Mouse (Mus musculus) frontal cortex, postnatal 25 days (tissue): ENCODE measurements around the gene Pde8b.
A peak's percentile ranks its signal among the peaks of the same experiment; 100 is the strongest.

ENCODE experiments used
- DNase-seq, 2 experiments: peaks; one replicate each; pipeline ENCODE4 v3.0.0; 2022; ENCODE audit warnings: low spot score in 2 of 2

Gene Pde8b

GRCm38 (mm10) chr13:95140460-95141079 lies 109.6 kb downstream of the Pde8b start:
- DNase-seq, result no peak

GRCm38 (mm10) chr13:95135326-95136150 lies 114.6 kb downstream of the Pde8b start:
- DNase-seq, result no peak

- no peak for DNase-seq
Measured at GRCm38 (mm10) chr13:95131848-95132247, 118.3 kb downstream of the Pde8b start.

GRCm38 (mm10) chr13:95131041-95131440 lies 119.1 kb downstream of the Pde8b start:
- DNase-seq, result no peak

- no peak for DNase-seq
Measured at GRCm38 (mm10) chr13:95127288-95127687, 122.8 kb downstream of the Pde8b start.

- DNase-seq, result no peak
Measured at GRCm38 (mm10) chr13:95126801-95127200, 123.3 kb downstream of the Pde8b start.

GRCm38 (mm10) chr13:95125546-95126215 lies 124.5 kb downstream of the Pde8b start:
- DNase-seq, result no peak

GRCm38 (mm10) chr13:95120570-95120969 lies 129.6 kb downstream of the Pde8b start:
- no peak for DNase-seq

GRCm38 (mm10) chr13:95113763-95114162 lies 136.4 kb downstream of the Pde8b start:
- DNase-seq, result no peak

- no peak for DNase-seq
Measured at GRCm38 (mm10) chr13:95109555-95109954, 140.6 kb downstream of the Pde8b start.

GRCm38 (mm10) chr13:95108035-95108434 lies 142.1 kb downstream of the Pde8b start:
- no peak for DNase-seq

- DNase-seq, result no peak
Measured at GRCm38 (mm10) chr13:95104865-95105264, 145.3 kb downstream of the Pde8b start.

GRCm38 (mm10) chr13:95102985-95103590 lies 147.0 kb downstream of the Pde8b start:
- no peak for DNase-seq

- no peak for DNase-seq
Measured at GRCm38 (mm10) chr13:95101315-95101714, 148.8 kb downstream of the Pde8b start.

GRCm38 (mm10) chr13:95098931-95099720 lies 151.0 kb downstream of the Pde8b start:
- DNase-seq, result no peak

GRCm38 (mm10) chr13:95096646-95097045 lies 153.5 kb downstream of the Pde8b start:
- DNase-seq, result no peak

- DNase-seq, result peak in 1 of 2 experiments; percentile 30
Measured at GRCm38 (mm10) chr13:95095860-95096259, 154.3 kb downstream of the Pde8b start.

GRCm38 (mm10) chr13:95091546-95092445 lies 158.3 kb downstream of the Pde8b start:
- DNase-seq, result no peak

- DNase-seq, result no peak
Measured at GRCm38 (mm10) chr13:95087358-95087787, 162.8 kb downstream of the Pde8b start.

- DNase-seq, result no peak
Measured at GRCm38 (mm10) chr13:95086033-95086432, 164.1 kb downstream of the Pde8b start.
